Mouse (Mus musculus) midbrain, embryonic 15.5 days (tissue): ENCODE data around the gene Hoxb1. TPM values are rescaled to one million over a fixed set of nuclear protein-coding genes. Genes with fewer than 3 reads are reported as not detected.
A peak's percentile ranks its signal among the peaks of the same experiment; 100 is the strongest.

Source experiments
- ATAC-seq: fragments of 200-750 bp; cut with Nextera tagmentation; replicated peaks from 2 replicates; pipeline ENCODE4 v1.8.0; 2017; ENCODE audit warnings: moderate TSS enrichment
- H3K27ac ChIP-seq: fragments of 300-500 bp; sonication (generic); 2 replicates; pipeline ENCODE4 v1.5.1; 2015; ENCODE audit warnings: mild to moderate bottlenecking, inconsistent platforms
- H3K27me3 ChIP-seq: fragments of 300-500 bp; sonication (generic); replicated peaks from 2 replicates; pipeline ENCODE4 v1.6.1; 2015; ENCODE audit warnings: inconsistent platforms
- H3K36me3 ChIP-seq: fragments of 300-500 bp; sonication (generic); replicated peaks from 2 replicates; pipeline ENCODE4 v1.6.1; 2015; ENCODE audit warnings: inconsistent platforms
- H3K4me1 ChIP-seq: fragments of 300-500 bp; sonication (generic); 2 replicates; pipeline ENCODE4 v1.6.1; 2015; ENCODE audit warnings: inconsistent platforms
- H3K4me2 ChIP-seq: fragments of 300-500 bp; sonication (generic); 2 replicates; pipeline ENCODE4 v1.6.1; 2015; ENCODE audit warnings: inconsistent platforms, mild to moderate bottlenecking, moderate library complexity
- H3K4me3 ChIP-seq: fragments of 300-500 bp; sonication (generic); 2 replicates; pipeline ENCODE4 v1.5.1; 2015; ENCODE audit warnings: mild to moderate bottlenecking, inconsistent platforms
- H3K9ac ChIP-seq: fragments of 300-500 bp; sonication (generic); 2 replicates; pipeline ENCODE4 v1.6.1; 2015; ENCODE audit warnings: mild to moderate bottlenecking, inconsistent platforms
- H3K9me3 ChIP-seq: fragments of 300-500 bp; sonication (generic); 2 replicates; pipeline ENCODE4 v1.6.1; 2016; ENCODE audit warnings: inconsistent platforms
- WGBS: fragments of 180-500 bp; shearing (Covaris S2); methylation state at CpG from one replicate; pipeline ENCODE4 v1.1.7; 2015; ENCODE audit warnings: mixed read lengths; 5-methylcytosine and 5-hydroxymethylcytosine counted together
- microRNA counts: library from miRNA; unstranded; fragments of <30 nt; microRNA quantifications from one replicate; lab custom pipeline; 2016
- microRNA-seq: library from miRNA; unstranded; fragments of <30 nt; microRNA quantifications from one replicate; pipeline ENCODE4, GENCODE M21; 2016
- polyA plus RNA-seq: library from polyadenylated mRNA; unstranded; fragments of >200 nt; fragmentation: Nextera tagmentation; extraction: Ambion mirVana; gene quantifications from 2 replicates; pipeline ENCODE4 v1.2.1, GENCODE M21; 2015

Hoxb1 gene
- polyA plus RNA-seq, 1 experiment from 2014 or later: not detected

DNA sequence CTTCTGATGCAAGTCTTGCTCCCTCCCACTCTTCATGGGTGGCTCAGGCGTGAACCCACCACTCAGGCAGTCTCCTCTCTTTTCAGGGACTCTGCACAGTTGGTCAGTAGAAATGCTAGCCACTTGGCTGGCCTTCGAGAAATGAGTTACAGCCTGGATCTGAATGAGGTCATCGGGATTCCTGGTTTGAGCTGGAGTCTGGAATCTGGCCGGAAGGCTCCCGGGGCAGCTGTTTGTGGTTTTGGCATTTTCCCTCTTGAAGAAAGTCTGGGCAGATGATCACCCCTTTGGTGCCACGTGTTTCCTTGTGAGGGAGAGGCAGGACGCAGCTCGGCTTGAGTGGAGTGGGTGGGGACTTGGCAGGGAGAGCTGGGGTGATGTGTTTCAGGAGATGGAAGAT lies 48.0 kb downstream of the Hoxb1 start:
- no peaks in the 10 kb centered on the region for H3K9me3 ChIP-seq
- no peak overlapping the region for H3K4me3 ChIP-seq
- ATAC-seq: no peak
- no peaks in the 10 kb centered on the region for H3K4me1 ChIP-seq
- no peak overlapping the region for H3K9ac ChIP-seq
- WGBS: 71% methylated on average over 8 of the region's 8 CpGs
- H3K27me3 ChIP-seq: no peaks in the 10 kb centered on the region
- no peak overlapping the region for H3K4me2 ChIP-seq
- H3K36me3 ChIP-seq: no peaks in the 10 kb centered on the region
- H3K27ac ChIP-seq: no peak overlapping the region

DNA sequence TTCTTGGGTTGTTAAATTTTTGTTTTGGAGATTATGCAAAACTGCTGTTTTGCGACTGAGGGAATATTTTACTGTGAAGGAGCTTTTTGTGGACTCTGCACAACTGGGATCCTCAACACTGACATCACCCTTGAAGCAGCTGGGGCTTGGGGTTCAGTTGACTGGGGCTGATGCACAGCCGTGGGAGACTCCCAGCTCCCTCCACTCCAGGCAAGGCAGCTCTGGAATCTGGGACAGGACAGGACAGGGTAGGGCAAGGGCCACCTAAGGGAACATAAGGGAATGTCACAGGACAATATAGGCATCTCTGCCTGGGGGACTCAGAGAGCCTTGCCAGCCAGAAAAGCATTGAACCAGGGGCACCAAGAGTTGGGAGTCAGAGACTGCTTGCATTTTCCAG lies 48.5 kb downstream of the Hoxb1 start:
- Histone ChIP-seq H3K4me2 (no peak overlapping the region), H3K27ac (no peak overlapping the region), H3K9me3 (no peaks in the 10 kb centered on the region), H3K9ac (no peak overlapping the region), H3K4me3 (no peak overlapping the region), H3K4me1 (no peaks in the 10 kb centered on the region), H3K36me3 (no peaks in the 10 kb centered on the region), H3K27me3 (no peaks in the 10 kb centered on the region)
- no peak for ATAC-seq
- WGBS: 81% methylated on average over 2 of the region's 2 CpGs

MicroRNAs within 50 kb of the gene (microRNA counts, 519-probe panel; counts per million panel counts)
- 2,101 counts per million, percentile 22 among the panel's probes with 10 or more counts for microRNA mmu-miR-10a (lab: Ali Mortazavi, UCI)

Small RNA genes within 50 kb of the gene (microRNA-seq; reads per million reads assigned to microRNA genes)
- 970 reads per million, percentile 80 among the genes with 10 or more reads in this experiment for gene Mir10a

Other genes starting within 250 kb of the Hoxb1 start
- 0.14 and 0.26 TPM in 2 replicates for gene Ttll6, start 232.0 kb upstream of the Hoxb1 start, polyA plus RNA-seq
- not detected in 2 replicates for gene Hoxb13, start 171.4 kb upstream of the Hoxb1 start, polyA plus RNA-seq
- gene Hoxb9, start 94.3 kb upstream of the Hoxb1 start, polyA plus RNA-seq: not detected in 2 replicates
- not detected in 2 replicates for gene Hoxb8, start 83.8 kb upstream of the Hoxb1 start, polyA plus RNA-seq
- gene Hoxb7, start 79.1 kb upstream of the Hoxb1 start, polyA plus RNA-seq: not detected in 2 replicates
- 0.13 and 0.34 TPM in 2 replicates for gene Hoxb6, start 73.3 kb upstream of the Hoxb1 start, polyA plus RNA-seq
- 0.09 and 0.70 TPM in 2 replicates for gene Hoxb5, start 62.4 kb upstream of the Hoxb1 start, polyA plus RNA-seq
- gene Hoxb4, start 47.5 kb upstream of the Hoxb1 start, polyA plus RNA-seq: not detected in 2 replicates
- 0.15 TPM in 1 of 2 replicates, not detected in the other for gene Hoxb3, start 42.4 kb upstream of the Hoxb1 start, polyA plus RNA-seq
- 0.17 and 0.32 TPM in 2 replicates for gene Hoxb2, start 15.2 kb upstream of the Hoxb1 start, polyA plus RNA-seq
- gene Skap1, start 98.8 kb downstream of the Hoxb1 start, polyA plus RNA-seq: 3.0 and 3.8 TPM in 2 replicates